Mouse (Mus musculus) spleen, postnatal 10 days (tissue): Measurements from ENCODE around the gene Nes.

Source experiments
- DNase-seq, 2 experiments: peaks; one replicate each; pipeline ENCODE4 v3.0.0; 2021 to 2022; ENCODE audit warnings: low spot score in 2 of 2

Nes gene

GRCm38 (mm10) chr3:87949955-87950515, 20.8 kb upstream of the Nes start:
- no peak for DNase-seq

GRCm38 (mm10) chr3:87951946-87952345, 18.9 kb upstream of the Nes start:
- DNase-seq: no peak

- DNase-seq: no peak
These were observed 18.4 kb upstream of the Nes start for GRCm38 (mm10) chr3:87952440-87952839.

GRCm38 (mm10) chr3:87958056-87958455, 12.8 kb upstream of the Nes start:
- DNase-seq: no peak

- DNase-seq: no peak
These were observed 12.4 kb upstream of the Nes start for GRCm38 (mm10) chr3:87958476-87958875.

- no peak for DNase-seq
These were observed 11.9 kb upstream of the Nes start for GRCm38 (mm10) chr3:87958967-87959366.

GRCm38 (mm10) chr3:87959371-87959770, 11.5 kb upstream of the Nes start:
- no peak for DNase-seq

- DNase-seq: no peak
These were observed 10.7 kb upstream of the Nes start for GRCm38 (mm10) chr3:87960191-87960585.

- peak; percentile 38 to 76 for DNase-seq
These were observed 10.2 kb upstream of the Nes start for GRCm38 (mm10) chr3:87960586-87961191.

GRCm38 (mm10) chr3:87970184-87970938, 517 bp upstream of the Nes start:
- peak in 1 of 2 experiments; percentile 58 for DNase-seq

GRCm38 (mm10) chr3:87971489-87972202, 768 bp downstream of the Nes start:
- DNase-seq: no peak

GRCm38 (mm10) chr3:87972203-87972664, 1.4 kb downstream of the Nes start:
- DNase-seq: no peak

GRCm38 (mm10) chr3:87972776-87973175, 1.9 kb downstream of the Nes start:
- no peak for DNase-seq

GRCm38 (mm10) chr3:87973593-87974380, 2.9 kb downstream of the Nes start:
- DNase-seq: no peak

- DNase-seq: no peak
These were observed 3.6 kb downstream of the Nes start for GRCm38 (mm10) chr3:87974381-87974987.

- DNase-seq: no peak
These were observed 8.6 kb downstream of the Nes start for GRCm38 (mm10) chr3:87979493-87979892.

- no peak for DNase-seq
These were observed 9.2 kb downstream of the Nes start for GRCm38 (mm10) chr3:87980085-87980484.

- no peak for DNase-seq
These were observed 9.8 kb downstream of the Nes start for GRCm38 (mm10) chr3:87980728-87981127.

- DNase-seq: no peak
These were observed 10.4 kb downstream of the Nes start for GRCm38 (mm10) chr3:87981214-87981760.

- DNase-seq: no peak
These were observed 11.3 kb downstream of the Nes start for GRCm38 (mm10) chr3:87981894-87982835.
